In genomic region chr8:79374410-79374809, GRCm38 (mm10) we compare ENCODE assay signal across 8 mouse cellular contexts. TPM values are rescaled to one million over a fixed set of nuclear protein-coding genes. Genes with fewer than 3 reads are reported as not detected.
DNase-seq lines count a peak whose midpoint lies in the region; ATAC-seq and TF ChIP-seq lines count a peak whose summit lies in the region.
"Had no signal": no experiment of that assay in that cellular context is flagged by ENCODE, and none has a peak within 500 bp of the region (broad histone marks: within the 10 kb centered on the region; RNA-seq: fewer than 3 reads in every experiment).

No protein-coding gene starts in this region.

- no peak for TF ChIP-seq EP300 in liver, postnatal 0 days (IDR thresholded peaks at IDR 0.05; ENCODE audit: low read depth)

- peaks cover 37% of the 10 kb centered on the region for H3K4me1 ChIP-seq in liver, postnatal 0 days (ENCODE audit: insufficient read depth)

- ATAC-seq in liver, postnatal 0 days = peak; percentile 42; the same call in 1 of the 2 replicates

- no peak for DNase-seq in layer of hippocampus, adult 2 months (ENCODE audit: low spot score in 2 of 2)
- no peak for DNase-seq in layer of hippocampus, postnatal 14 days (ENCODE audit: low spot score in 2 of 2)
- peak; percentile 57 for DNase-seq in cerebellum, adult 9-11 months
- DNase-seq in heart, adult 9 months (ENCODE audit: low spot score in 2 of 2) = peak; percentile 39 to 56
- DNase-seq in liver, postnatal 0 days = no peak
- DNase-seq in thymus, postnatal 14 days = no peak
- DNase-seq in left cerebral cortex, adult 8-10 months (ENCODE audit: low spot score in 2 of 2) = no peak

- no peaks in the 10 kb centered on the region for H3K9me3 ChIP-seq in liver, postnatal 0 days (ENCODE audit: low read length)
- H3K9me3 ChIP-seq: embryonic facial prominence, embryonic 15.5 days had no signal

- peak overlapping the region; percentile 61 for H3K4me2 ChIP-seq in liver, postnatal 0 days (ENCODE audit: low read depth, low read length)
- H3K4me2 ChIP-seq: embryonic facial prominence, embryonic 15.5 days had no signal

- H3K9ac ChIP-seq in liver, postnatal 0 days (replicated peaks) = no peak overlapping the region
- H3K9ac ChIP-seq: embryonic facial prominence, embryonic 15.5 days had no signal

- H3K36me3 ChIP-seq in liver, postnatal 0 days (replicated peaks; ENCODE audit: insufficient read depth, low read length) = peaks cover 12% of the 10 kb centered on the region; the same call in 1 of the 2 replicates

- H3K27me3 ChIP-seq in liver, postnatal 0 days (ENCODE audit: insufficient read depth, low read length) = no peaks in the 10 kb centered on the region
- H3K27me3 ChIP-seq: embryonic facial prominence, embryonic 15.5 days had no signal

- H3K27ac ChIP-seq in layer of hippocampus, adult 2 months = peak overlapping the region; percentile 59; the same call in 1 of the 2 replicates
- peak overlapping the region; percentile 76 for H3K27ac ChIP-seq in liver, postnatal 0 days (ENCODE audit: low read depth)
- H3K27ac ChIP-seq: embryonic facial prominence, embryonic 15.5 days had no signal

- no peak overlapping the region for H3K4me3 ChIP-seq in layer of hippocampus, adult 2 months
- peak overlapping the region; percentile 22; the same call in 1 of the 2 replicates for H3K4me3 ChIP-seq in liver, postnatal 0 days (ENCODE audit: low read depth, low read length)
- H3K4me3 ChIP-seq: embryonic facial prominence, embryonic 15.5 days had no signal

- WGBS in liver, postnatal 0 days (ENCODE audit: insufficient replicate concordance) = 33% methylated on average over 5 of the region's 5 CpGs

- no peak for TF ChIP-seq CTCF in layer of hippocampus, adult 2 months (conservative IDR thresholded peaks at IDR 0.05)
- TF ChIP-seq CTCF in liver, postnatal 0 days (IDR thresholded peaks at IDR 0.05; ENCODE audit: low read depth) = no peak

RNA-seq across cellular contexts. Expression of gene Smad1, which starts 24.9 kb away (rescaled TPM):
- 10 to 100 TPM; 23.9 to 24.5 TPM for total RNA-seq in layer of hippocampus, adult 2 months (2021)
- total RNA-seq in layer of hippocampus, postnatal 14 days (2021) = 10 to 100 TPM; 25.9 to 29.2 TPM
- polyA plus RNA-seq in liver, postnatal 0 days (2015; fragmentation: Nextera tagmentation; extraction: Ambion mirVana) = 8.0 and 9.6 TPM in 2 replicates
- 10 to 100 TPM; 31.1 to 36.5 (median 32.2) TPM for total RNA-seq in left cerebral cortex, adult 8-10 months (2022)

Comparison
In these comparisons a context has a peak if more than half of its experiments do, and no peak if none do; other contexts are left out.
1. DNase-seq: peak in cerebellum, adult 9-11 months (single experiment) and heart, adult 9 months (2 of 2); none in layer of hippocampus, adult 2 months (0 of 2), layer of hippocampus, postnatal 14 days (0 of 2), liver, postnatal 0 days (single experiment), thymus, postnatal 14 days (single experiment) and left cerebral cortex, adult 8-10 months (0 of 2).